Mouse (Mus musculus): ENCODE measurements around the gene Snx29.

The Snx29 gene

DNA sequence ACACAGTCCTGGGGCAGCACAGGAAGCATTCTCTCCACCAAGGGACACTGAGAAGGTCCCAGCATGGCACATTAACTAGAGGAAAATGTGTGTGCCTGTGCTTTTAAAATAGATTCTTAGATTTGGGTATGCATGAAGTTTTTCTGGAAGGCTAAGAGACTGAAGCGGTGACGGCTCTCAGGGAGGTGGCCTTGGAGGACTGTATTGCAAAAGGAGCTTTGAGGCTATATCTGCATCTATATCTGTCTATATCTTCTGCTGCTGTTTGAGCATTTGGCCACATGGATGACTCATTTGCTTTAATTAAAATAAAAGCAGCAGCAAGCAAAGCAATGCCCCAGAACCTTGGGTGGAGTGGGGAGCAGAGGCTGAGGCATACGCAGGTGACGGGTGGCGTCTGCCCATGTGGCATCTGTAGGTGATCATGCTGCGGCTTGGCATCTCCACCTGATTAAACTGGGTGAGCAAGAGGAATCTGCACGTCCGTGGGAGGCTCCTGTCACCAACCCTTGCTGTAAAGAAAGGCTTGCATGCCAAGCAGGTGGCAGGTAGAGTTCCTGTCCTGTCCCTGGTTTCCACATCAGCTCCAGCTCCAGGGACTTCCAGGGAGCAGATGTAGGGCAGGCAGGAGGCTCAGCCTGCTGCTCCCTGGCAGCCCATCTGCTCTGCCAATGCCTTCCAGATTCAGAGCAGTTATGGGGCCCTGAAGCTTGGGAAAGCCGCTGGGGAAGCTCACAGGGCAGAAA lies 456.2 kb downstream of the Snx29 start:
- no peak for DNase-seq (ENCODE audit: low spot score in 2 of 2)

GRCm38 (mm10) chr16:11782082-11782481 lies 459.4 kb downstream of the Snx29 start:
- no peak for DNase-seq (ENCODE audit: low spot score in 2 of 2)

GRCm38 (mm10) chr16:11783337-11783736 lies 460.6 kb downstream of the Snx29 start:
- DNase-seq (ENCODE audit: low spot score in 2 of 2), result no peak

DNA sequence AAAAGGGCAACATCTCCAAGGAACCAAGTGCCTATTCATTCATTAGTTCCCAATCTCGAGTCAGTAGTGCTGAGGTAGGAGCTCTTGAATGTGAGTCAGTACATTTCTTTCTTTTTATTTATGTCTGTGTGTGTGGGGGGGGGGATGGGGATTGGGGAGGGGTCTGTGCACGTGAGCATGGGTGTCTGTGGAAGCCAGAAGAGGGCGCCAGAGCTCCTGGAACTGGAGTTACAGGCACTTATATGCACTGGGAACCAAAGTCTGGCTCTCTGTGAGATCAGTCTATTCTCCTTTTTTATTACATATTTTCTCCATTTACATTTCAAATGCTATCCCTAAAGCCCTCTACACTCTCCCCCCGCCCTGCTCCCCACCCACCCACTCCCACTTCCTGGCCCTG lies 461.6 kb downstream of the Snx29 start:
- DNase-seq (ENCODE audit: low spot score in 2 of 2), result no peak

- no peak for DNase-seq (ENCODE audit: low spot score in 2 of 2)
Observed at GRCm38 (mm10) chr16:11785806-11786205, 463.1 kb downstream of the Snx29 start.

DNA sequence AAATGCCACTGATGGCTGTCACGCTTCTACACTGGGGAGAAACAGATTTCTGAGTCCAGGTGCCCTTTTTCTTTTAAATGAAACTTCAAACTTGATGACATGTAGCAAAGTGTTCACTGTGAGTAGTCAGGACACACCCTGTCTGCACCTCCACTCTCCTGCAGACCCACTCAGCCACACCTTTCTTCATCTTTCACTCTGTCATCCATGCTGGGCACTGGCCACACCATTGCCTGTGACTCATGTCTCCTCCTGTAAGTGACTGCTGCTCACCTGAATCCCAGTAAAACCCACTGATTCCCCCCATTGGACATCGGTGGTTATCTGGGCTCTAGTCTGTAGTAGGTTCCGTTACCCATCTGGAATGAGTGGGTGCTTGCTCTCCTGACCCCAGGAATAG lies 467.8 kb downstream of the Snx29 start:
- DNase-seq (ENCODE audit: low spot score in 2 of 2), result no peak

- DNase-seq (ENCODE audit: low spot score in 2 of 2), result no peak
Observed at GRCm38 (mm10) chr16:11793391-11793790, 470.7 kb downstream of the Snx29 start.

DNA sequence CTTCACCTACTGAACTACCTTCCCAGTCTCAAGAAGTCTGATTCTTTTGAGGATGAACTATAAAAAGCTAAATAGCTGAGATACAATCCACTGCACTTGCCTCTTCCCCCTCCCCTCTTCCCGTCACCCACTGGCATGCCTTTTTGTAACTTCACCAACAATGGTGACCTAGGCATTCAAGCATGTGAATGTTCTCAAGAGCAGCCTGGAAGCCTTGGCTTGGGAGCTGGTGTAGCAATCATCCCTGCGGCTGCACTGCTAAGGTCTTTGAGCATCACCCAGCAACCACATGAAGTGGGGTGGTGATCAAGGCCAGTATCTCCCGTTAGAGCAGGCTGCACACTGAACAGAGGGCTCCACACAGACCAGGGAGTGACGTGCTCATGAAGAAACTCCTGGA lies 471.9 kb downstream of the Snx29 start:
- DNase-seq (ENCODE audit: low spot score in 2 of 2), result no peak

DNA sequence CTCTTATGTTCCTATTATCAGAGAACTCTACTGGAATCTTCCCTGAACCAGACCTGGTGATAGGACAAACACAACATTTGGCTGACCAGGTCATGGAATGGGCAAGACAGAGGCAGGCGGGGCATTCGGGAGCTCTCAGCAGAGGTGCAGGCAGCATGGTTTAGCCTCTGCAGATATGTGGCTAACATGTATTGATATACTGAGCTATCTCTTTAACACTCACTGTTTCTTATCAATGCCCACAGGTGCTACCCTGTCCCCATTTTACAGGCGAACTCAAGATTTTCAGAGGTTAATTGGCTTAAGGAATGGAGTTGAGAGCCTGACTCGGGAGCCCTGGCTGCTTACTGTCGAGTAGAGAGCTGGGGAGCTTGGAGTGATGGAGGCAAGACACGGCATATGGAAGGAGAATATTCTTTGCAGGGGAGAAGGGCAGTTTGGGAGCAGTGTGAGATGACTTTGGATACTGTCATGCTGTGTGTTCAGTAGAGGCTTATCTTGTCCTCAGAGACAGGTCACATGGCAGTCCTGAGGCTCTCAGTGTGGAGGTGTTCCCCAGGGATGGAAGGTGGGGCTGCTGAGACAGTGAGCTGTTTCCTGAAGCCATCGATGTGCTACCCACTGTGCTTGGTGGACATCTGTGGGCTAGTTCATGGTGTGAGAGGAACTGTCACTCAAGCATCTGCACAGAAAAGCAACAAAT lies 473.2 kb downstream of the Snx29 start:
- no peak for DNase-seq (ENCODE audit: low spot score in 2 of 2)

DNA sequence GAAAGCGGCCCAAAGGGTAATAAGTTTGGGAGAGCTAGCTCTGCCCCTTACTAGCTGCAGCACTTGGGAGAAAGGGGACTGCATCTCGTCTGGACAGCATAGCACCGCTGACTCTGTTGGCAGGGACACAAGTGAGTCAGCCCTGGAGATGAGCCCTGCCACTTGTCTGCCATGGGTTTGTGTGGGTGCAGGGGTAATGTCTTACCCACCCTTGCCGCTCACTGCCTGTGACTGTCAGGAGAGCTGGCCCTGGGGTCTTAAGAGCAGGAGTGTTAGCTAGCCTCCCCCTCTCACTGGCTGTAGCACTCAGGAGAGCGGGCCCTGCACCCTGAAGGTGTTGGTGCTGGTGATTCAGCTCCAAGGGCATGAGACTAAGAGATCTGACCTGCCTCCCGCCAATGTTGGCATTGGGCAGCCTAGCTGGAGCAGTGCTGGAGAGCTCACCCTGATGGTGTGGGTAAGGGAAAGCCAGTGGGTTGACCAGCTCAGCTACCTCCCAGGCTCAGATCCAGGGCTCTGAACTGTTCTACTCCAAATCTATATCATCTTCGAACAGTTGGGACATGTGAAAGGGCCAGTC lies 479.3 kb downstream of the Snx29 start:
- DNase-seq (ENCODE audit: low spot score in 2 of 2), result no peak
